Mouse (Mus musculus): ENCODE measurements around the gene Prickle2. TPM values are rescaled to one million over a fixed set of nuclear protein-coding genes. Genes with fewer than 3 reads are reported as not detected.

Gene Prickle2
- total and polyA plus RNA-seq, 2 experiments from 2014 or later: 2.2 to 5.4 TPM

DNA sequence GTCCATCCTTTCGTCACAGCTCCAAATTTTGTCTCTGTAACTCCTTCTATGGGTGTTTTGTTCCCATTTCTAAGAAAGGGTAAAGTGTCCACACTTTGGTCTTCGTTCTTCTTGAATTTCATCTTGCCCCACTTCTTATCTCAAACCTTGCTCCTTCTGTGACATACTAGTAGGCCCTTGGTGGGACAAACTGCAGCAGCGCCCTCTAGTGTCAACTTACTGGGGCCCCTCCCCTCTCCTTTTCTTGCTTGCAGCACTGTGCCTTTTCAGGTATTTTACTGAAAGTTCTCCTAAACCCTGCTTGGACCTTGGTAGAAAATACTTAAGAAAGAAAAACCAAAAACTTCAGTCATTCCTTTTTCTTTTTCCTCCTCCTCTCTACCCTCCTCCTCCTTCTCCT lies 264.8 kb downstream of the Prickle2 start:
- no peak overlapping the region for H3K9ac ChIP-seq (replicated peaks; ENCODE audit: low read depth, low read length)
- no peaks in the 10 kb centered on the region for H3K36me3 ChIP-seq (replicated peaks; ENCODE audit: control insufficient read depth, insufficient read depth, low read length)
- ATAC-seq (ENCODE audit: insufficient read depth, low read depth) (no peak), DNase-seq (ENCODE audit: low spot score) (no peak)
- H3K4me1 ChIP-seq (ENCODE audit: control insufficient read depth, insufficient read depth): no peaks in the 10 kb centered on the region
- H3K9me3 ChIP-seq (replicated peaks; ENCODE audit: control insufficient read depth, low read length): no peaks in the 10 kb centered on the region
- H3K27me3 ChIP-seq (ENCODE audit: control insufficient read depth, insufficient read depth, low read length): no peaks in the 10 kb centered on the region
- no peak overlapping the region for H3K4me2 ChIP-seq (ENCODE audit: low read depth, low read length)
- no peak for TF ChIP-seq EP300 (IDR thresholded peaks at IDR 0.05; ENCODE audit: low read depth)
- TF ChIP-seq CTCF (IDR thresholded peaks at IDR 0.05; ENCODE audit: low read depth): peak; percentile 30
- H3K27ac ChIP-seq (ENCODE audit: low read depth): no peak overlapping the region
- H3K4me3 ChIP-seq (ENCODE audit: low read depth, low read length): no peak overlapping the region
- 49% methylated on average over 2 of the region's 3 CpGs for WGBS

DNA sequence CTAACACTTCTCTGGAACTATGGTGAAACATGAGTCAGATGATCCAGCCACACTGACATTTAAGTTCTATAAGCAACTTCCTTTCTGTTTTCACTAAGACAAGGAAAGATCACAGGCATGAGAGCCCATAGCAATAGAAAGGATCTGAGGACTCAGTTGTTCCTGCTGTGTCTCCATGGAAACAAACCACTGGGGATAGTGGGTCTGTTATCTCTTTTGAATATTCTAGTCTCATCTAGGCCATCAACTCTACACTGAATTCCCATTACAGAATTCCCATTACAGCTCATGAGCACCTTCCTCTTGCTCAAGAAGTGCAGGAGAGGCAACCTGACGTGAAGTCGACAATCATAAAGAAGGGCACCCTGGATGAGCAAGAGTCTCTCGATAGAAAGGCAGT lies 265.7 kb downstream of the Prickle2 start:
- Histone ChIP-seq H3K9me3 (replicated peaks; ENCODE audit: control insufficient read depth, low read length) (no peaks in the 10 kb centered on the region), H3K9ac (replicated peaks; ENCODE audit: low read depth, low read length) (no peak overlapping the region), H3K4me1 (ENCODE audit: control insufficient read depth, insufficient read depth) (no peaks in the 10 kb centered on the region), H3K27me3 (ENCODE audit: control insufficient read depth, insufficient read depth, low read length) (no peaks in the 10 kb centered on the region), H3K27ac (ENCODE audit: low read depth) (no peak overlapping the region), H3K4me2 (ENCODE audit: low read depth, low read length) (no peak overlapping the region), H3K36me3 (replicated peaks; ENCODE audit: control insufficient read depth, insufficient read depth, low read length) (no peaks in the 10 kb centered on the region), H3K4me3 (ENCODE audit: low read depth, low read length) (no peak overlapping the region)
- ATAC-seq (ENCODE audit: insufficient read depth, low read depth) (no peak), DNase-seq (ENCODE audit: low spot score) (no peak)
- WGBS: 82% methylated on average over 3 of the region's 3 CpGs
- TF ChIP-seq EP300 (IDR thresholded peaks at IDR 0.05; ENCODE audit: low read depth): no peak
- no peak for TF ChIP-seq CTCF (IDR thresholded peaks at IDR 0.05; ENCODE audit: low read depth)

DNA sequence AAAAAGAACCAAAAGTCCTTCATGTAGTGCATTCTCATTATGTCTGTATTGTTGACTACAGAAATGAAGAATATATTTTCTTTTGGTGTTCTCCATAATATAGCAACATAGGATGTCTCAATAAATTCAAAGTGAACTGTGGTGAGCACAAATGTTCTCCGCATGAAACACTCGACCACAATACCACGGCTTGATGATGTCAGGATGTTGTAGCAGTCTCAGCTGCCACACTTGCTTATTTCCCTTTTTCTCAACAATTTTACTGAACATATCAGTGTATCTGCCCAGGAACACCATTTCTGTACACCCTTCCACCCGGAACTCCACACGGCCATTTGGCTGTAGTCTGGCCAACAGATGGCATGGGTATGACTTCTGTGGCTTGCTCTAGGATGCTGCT lies 273.8 kb downstream of the Prickle2 start:
- no peak overlapping the region for H3K4me3 ChIP-seq (ENCODE audit: low read depth, low read length)
- no peak for TF ChIP-seq CTCF (IDR thresholded peaks at IDR 0.05; ENCODE audit: low read depth)
- no peak for TF ChIP-seq EP300 (IDR thresholded peaks at IDR 0.05; ENCODE audit: low read depth)
- WGBS: 88% methylated on average over 5 of the region's 5 CpGs
- H3K9ac ChIP-seq (replicated peaks; ENCODE audit: low read depth, low read length): no peak overlapping the region
- no peaks in the 10 kb centered on the region for H3K36me3 ChIP-seq (replicated peaks; ENCODE audit: control insufficient read depth, insufficient read depth, low read length)
- ATAC-seq (ENCODE audit: insufficient read depth, low read depth) (no peak), DNase-seq (ENCODE audit: low spot score) (no peak)
- no peaks in the 10 kb centered on the region for H3K27me3 ChIP-seq (ENCODE audit: control insufficient read depth, insufficient read depth, low read length)
- H3K9me3 ChIP-seq (replicated peaks; ENCODE audit: control insufficient read depth, low read length): no peaks in the 10 kb centered on the region
- H3K4me2 ChIP-seq (ENCODE audit: low read depth, low read length): no peak overlapping the region
- H3K4me1 ChIP-seq (ENCODE audit: control insufficient read depth, insufficient read depth): peaks cover 22% of the 10 kb centered on the region
- no peak overlapping the region for H3K27ac ChIP-seq (ENCODE audit: low read depth)

DNA sequence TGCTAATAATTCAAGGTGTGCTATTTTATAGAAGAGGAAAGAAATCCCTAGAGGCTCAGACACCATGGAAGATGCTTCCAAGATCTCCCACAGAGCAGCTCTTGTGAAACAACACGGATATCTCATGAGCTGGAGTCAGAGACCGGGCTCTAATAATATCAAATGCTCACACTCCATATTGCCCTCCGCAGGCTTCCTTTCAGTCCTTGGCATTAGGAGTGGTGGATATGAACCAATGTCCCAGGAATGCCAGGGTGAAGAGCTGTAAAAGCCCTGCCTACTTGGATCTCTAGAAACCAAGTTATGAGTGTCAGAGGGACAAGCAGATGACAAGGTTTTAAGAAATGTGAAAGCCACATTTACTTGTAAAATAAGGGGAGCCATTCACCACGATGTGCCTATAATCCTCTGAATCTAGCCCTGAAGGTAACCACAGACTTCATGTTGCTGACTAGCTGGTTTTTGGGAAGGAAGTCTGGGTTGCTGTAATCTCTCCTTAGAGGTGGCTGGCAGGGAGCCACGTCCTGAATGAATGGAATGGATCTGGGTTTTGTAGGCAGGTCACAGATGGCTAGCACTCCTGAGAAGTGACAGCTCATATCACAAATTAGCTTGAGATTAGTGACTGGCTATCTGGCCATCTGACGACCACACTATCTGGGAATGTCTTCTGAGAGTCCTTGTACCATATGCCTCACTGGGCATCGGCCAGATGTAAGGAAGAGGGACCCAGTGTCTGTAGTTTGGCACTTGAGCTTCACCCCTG lies 278.4 kb downstream of the Prickle2 start:
- Histone ChIP-seq H3K27me3 (ENCODE audit: control insufficient read depth, insufficient read depth, low read length) (no peaks in the 10 kb centered on the region), H3K9ac (replicated peaks; ENCODE audit: low read depth, low read length) (no peak overlapping the region), H3K4me2 (ENCODE audit: low read depth, low read length) (no peak overlapping the region), H3K27ac (ENCODE audit: low read depth) (no peak overlapping the region), H3K36me3 (replicated peaks; ENCODE audit: control insufficient read depth, insufficient read depth, low read length) (no peaks in the 10 kb centered on the region), H3K4me3 (ENCODE audit: low read depth, low read length) (no peak overlapping the region), H3K9me3 (replicated peaks; ENCODE audit: control insufficient read depth, low read length) (no peaks in the 10 kb centered on the region), H3K4me1 (ENCODE audit: control insufficient read depth, insufficient read depth) (peaks cover 22% of the 10 kb centered on the region)
- TF ChIP-seq CTCF (IDR thresholded peaks at IDR 0.05; ENCODE audit: low read depth) (no peak), EP300 (IDR thresholded peaks at IDR 0.05; ENCODE audit: low read depth) (no peak)
- DNase-seq (ENCODE audit: low spot score): no peak
- WGBS: 27% methylated on average over 7 of the region's 7 CpGs
- ATAC-seq (ENCODE audit: insufficient read depth, low read depth): no peak

DNA sequence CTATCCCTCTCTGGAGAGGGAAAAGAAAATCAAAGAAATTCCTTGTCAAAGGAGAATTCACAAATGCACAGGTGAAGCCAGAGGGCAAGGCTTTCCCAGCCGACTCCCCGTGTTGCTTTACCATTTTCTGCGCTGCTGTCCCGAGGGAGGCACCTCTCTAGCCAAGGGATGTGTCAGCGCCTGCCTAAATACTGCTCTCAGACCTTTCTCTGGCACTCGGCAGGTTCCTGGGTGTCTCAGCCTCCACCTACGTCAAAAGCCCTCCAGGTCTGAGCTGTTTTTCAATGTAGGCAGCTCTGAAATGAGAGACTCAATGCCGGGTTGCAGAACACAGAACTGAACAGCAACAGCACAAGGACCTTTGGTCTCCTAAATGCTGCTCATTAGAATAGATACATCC lies 280.1 kb downstream of the Prickle2 start:
- no peak for ATAC-seq (ENCODE audit: insufficient read depth, low read depth)
- H3K4me2 ChIP-seq (ENCODE audit: low read depth, low read length): no peak overlapping the region
- no peak overlapping the region for H3K4me3 ChIP-seq (ENCODE audit: low read depth, low read length)
- no peak for DNase-seq (ENCODE audit: low spot score)
- H3K9me3 ChIP-seq (replicated peaks; ENCODE audit: control insufficient read depth, low read length): no peaks in the 10 kb centered on the region
- no peaks in the 10 kb centered on the region for H3K27me3 ChIP-seq (ENCODE audit: control insufficient read depth, insufficient read depth, low read length)
- WGBS: 51% methylated on average over 8 of the region's 8 CpGs
- H3K27ac ChIP-seq (ENCODE audit: low read depth): no peak overlapping the region
- no peak overlapping the region for H3K9ac ChIP-seq (replicated peaks; ENCODE audit: low read depth, low read length)
- H3K36me3 ChIP-seq (replicated peaks; ENCODE audit: control insufficient read depth, insufficient read depth, low read length): peaks cover 13% of the 10 kb centered on the region; the same call in 1 of the 2 replicates
- no peak for TF ChIP-seq CTCF (IDR thresholded peaks at IDR 0.05; ENCODE audit: low read depth)
- TF ChIP-seq EP300 (IDR thresholded peaks at IDR 0.05; ENCODE audit: low read depth): no peak
- H3K4me1 ChIP-seq (ENCODE audit: control insufficient read depth, insufficient read depth): peaks cover 18% of the 10 kb centered on the region

DNA sequence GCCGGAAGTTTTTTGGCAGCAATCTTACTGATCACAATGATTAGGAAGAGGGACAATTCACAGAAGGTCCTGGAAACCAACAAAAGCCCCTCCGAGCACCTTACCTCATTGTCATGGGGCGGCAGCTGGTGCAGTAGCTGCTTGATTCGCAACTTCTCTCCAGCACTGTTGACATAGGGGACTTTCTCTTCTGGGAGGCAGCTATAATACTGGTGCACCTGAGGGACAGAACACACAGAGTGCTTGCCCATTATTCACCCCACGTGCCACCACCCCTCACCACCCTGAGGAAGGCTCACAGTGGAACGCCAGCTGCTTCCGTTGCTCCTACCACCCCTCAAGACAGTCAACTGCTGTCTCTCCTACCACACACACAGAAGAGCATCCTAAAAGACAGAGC lies 280.5 kb downstream of the Prickle2 start:
- no peak for TF ChIP-seq EP300 (IDR thresholded peaks at IDR 0.05; ENCODE audit: low read depth)
- TF ChIP-seq CTCF (IDR thresholded peaks at IDR 0.05; ENCODE audit: low read depth): no peak
- Histone ChIP-seq H3K27me3 (ENCODE audit: control insufficient read depth, insufficient read depth, low read length) (no peaks in the 10 kb centered on the region), H3K9ac (replicated peaks; ENCODE audit: low read depth, low read length) (no peak overlapping the region), H3K4me3 (ENCODE audit: low read depth, low read length) (no peak overlapping the region), H3K36me3 (replicated peaks; ENCODE audit: control insufficient read depth, insufficient read depth, low read length) (peaks cover 14% of the 10 kb centered on the region; the same call in 1 of the 2 replicates), H3K27ac (ENCODE audit: low read depth) (no peak overlapping the region), H3K4me2 (ENCODE audit: low read depth, low read length) (no peak overlapping the region), H3K9me3 (replicated peaks; ENCODE audit: control insufficient read depth, low read length) (no peaks in the 10 kb centered on the region), H3K4me1 (ENCODE audit: control insufficient read depth, insufficient read depth) (peaks cover 18% of the 10 kb centered on the region)
- no peak for DNase-seq (ENCODE audit: low spot score)
- WGBS: 74% methylated on average over 7 of the region's 7 CpGs
- ATAC-seq (ENCODE audit: insufficient read depth, low read depth): no peak

Measured in heart, postnatal 0 days (tissue).